Mouse (Mus musculus) small intestine, adult 2 months (tissue): ENCODE data around the gene Map4k3.

Experiments used
- CTCF ChIP-seq: fragments of 200-500 bp; IDR thresholded peaks from 2 replicates; pipeline ENCODE4 v1.5.1; 2012; ENCODE audit warnings: low read depth, mild to moderate bottlenecking, control low read depth, inconsistent platforms, low read length, moderate library complexity, mixed read lengths; ENCODE audit not compliant: insufficient replicate concordance, insufficient read length; ENCODE audit errors: extremely low read depth
- POLR2A ChIP-seq: fragments of 200-500 bp; IDR thresholded peaks from 2 replicates; pipeline ENCODE4 v1.6.1; 2012; ENCODE audit warnings: low read depth, mild to moderate bottlenecking, control low read depth, inconsistent platforms, low read length, moderate library complexity

GRCm38 (mm10) chr17:80732256-80732655 lies 4.0 kb upstream of the Map4k3 start:
- no peak for TF ChIP-seq CTCF
- no peak for TF ChIP-seq POLR2A
